Mouse (Mus musculus) stomach, embryonic 16.5 days (tissue): ENCODE measurements around the gene Tmem120a. TPM values are rescaled to one million over a fixed set of nuclear protein-coding genes. Genes with fewer than 3 reads are reported as not detected.

Source experiments
- ATAC-seq: fragments of 200-750 bp; cut with Nextera tagmentation; 2 replicates; pipeline ENCODE4 v1.8.0; 2017; ENCODE audit warnings: moderate number of reproducible peaks, moderate TSS enrichment; ENCODE audit not compliant: insufficient read depth, low FRiP score
- H3K27ac ChIP-seq: fragments of 300-500 bp; sonication (generic); 2 replicates; pipeline ENCODE4 v1.5.1; 2014; ENCODE audit warnings: low read length
- H3K27me3 ChIP-seq: fragments of 300-500 bp; sonication (generic); 2 replicates; pipeline ENCODE4 v1.6.1; 2014; ENCODE audit warnings: low read length, control low read depth, mixed read lengths; ENCODE audit not compliant: control insufficient read depth, insufficient read depth
- H3K36me3 ChIP-seq: fragments of 300-500 bp; sonication (generic); 2 replicates; pipeline ENCODE4 v1.6.1; 2014; ENCODE audit warnings: low read length; ENCODE audit not compliant: control insufficient read depth, insufficient read depth
- H3K4me1 ChIP-seq: fragments of 300-500 bp; sonication (generic); 2 replicates; pipeline ENCODE4 v1.6.1; 2014; ENCODE audit warnings: low read length, control low read depth, mixed read lengths; ENCODE audit not compliant: control insufficient read depth, insufficient read depth
- H3K4me2 ChIP-seq: fragments of 300-500 bp; sonication (generic); 2 replicates; pipeline ENCODE4 v1.6.1; 2014; ENCODE audit warnings: low read depth, low read length, mixed read lengths
- H3K4me3 ChIP-seq: fragments of 300-500 bp; sonication (generic); replicated peaks from 2 replicates; pipeline ENCODE4 v1.5.1; 2014; ENCODE audit warnings: mild to moderate bottlenecking, low read length
- H3K9ac ChIP-seq: fragments of 300-500 bp; sonication (generic); 2 replicates; pipeline ENCODE4 v1.6.1; 2014; ENCODE audit warnings: low read length
- H3K9me3 ChIP-seq: fragments of 300-500 bp; sonication (generic); replicated peaks from 2 replicates; pipeline ENCODE4 v1.6.1; 2016; ENCODE audit warnings: low read length, control low read depth; ENCODE audit not compliant: control insufficient read depth
- WGBS: fragments of 180-500 bp; shearing (Covaris S2); extraction: QIAGEN DNeasy Blood & Tissue Kit; methylation state at CpG from one replicate; pipeline ENCODE4 v1.1.7; 2014; 5-methylcytosine and 5-hydroxymethylcytosine counted together
- polyA plus RNA-seq: library from polyadenylated mRNA; unstranded; fragments of >200 nt; fragmentation: Nextera tagmentation; extraction: Ambion mirVana; gene quantifications from 2 replicates; pipeline ENCODE4 v1.2.1, GENCODE M21; 2015

The Tmem120a gene
- polyA plus RNA-seq, 1 experiment from 2014 or later: 44.1 TPM

GRCm38 (mm10) chr5:135720121-135720520 is 24.1 kb downstream of the Tmem120a start:
- no peak for ATAC-seq
- WGBS: 61% methylated on average over 3 of the region's 3 CpGs
- Histone ChIP-seq H3K9ac (no peak overlapping the region), H3K4me3 (no peak overlapping the region), H3K27me3 (no peaks in the 10 kb centered on the region), H3K36me3 (peaks cover 5% of the 10 kb centered on the region), H3K4me2 (no peak overlapping the region), H3K9me3 (no peaks in the 10 kb centered on the region), H3K27ac (peak overlapping the region; percentile 69; the same call in 1 of the 2 replicates), H3K4me1 (peaks cover 14% of the 10 kb centered on the region)

- Histone ChIP-seq H3K9me3 (no peaks in the 10 kb centered on the region), H3K27ac (peak overlapping the region; percentile 69; the same call in 1 of the 2 replicates), H3K4me1 (peaks cover 9% of the 10 kb centered on the region), H3K27me3 (no peaks in the 10 kb centered on the region), H3K4me2 (no peak overlapping the region), H3K36me3 (peaks cover 5% of the 10 kb centered on the region), H3K9ac (no peak overlapping the region), H3K4me3 (no peak overlapping the region)
- no peak for ATAC-seq
- 83% methylated on average over 10 of the region's 10 CpGs for WGBS
Measured at GRCm38 (mm10) chr5:135719586-135720120, 24.6 kb downstream of the Tmem120a start.

- peaks cover 19% of the 10 kb centered on the region for H3K4me1 ChIP-seq
- H3K27me3 ChIP-seq: no peaks in the 10 kb centered on the region
- no peak overlapping the region for H3K27ac ChIP-seq
- no peak overlapping the region for H3K9ac ChIP-seq
- H3K9me3 ChIP-seq: no peaks in the 10 kb centered on the region
- WGBS: 62% methylated on average over 10 of the region's 10 CpGs
- peaks cover 5% of the 10 kb centered on the region for H3K36me3 ChIP-seq
- no peak overlapping the region for H3K4me3 ChIP-seq
- no peak for ATAC-seq
- no peak overlapping the region for H3K4me2 ChIP-seq
Measured at GRCm38 (mm10) chr5:135715624-135716023, 28.6 kb downstream of the Tmem120a start.

GRCm38 (mm10) chr5:135713441-135714218 is 30.6 kb downstream of the Tmem120a start:
- Histone ChIP-seq H3K27me3 (no peaks in the 10 kb centered on the region), H3K4me3 (no peak overlapping the region), H3K36me3 (peaks cover 5% of the 10 kb centered on the region), H3K4me1 (peaks cover 19% of the 10 kb centered on the region), H3K9me3 (no peaks in the 10 kb centered on the region), H3K4me2 (no peak overlapping the region), H3K9ac (peak overlapping the region; percentile 28; the same call in 1 of the 2 replicates), H3K27ac (peak overlapping the region; percentile 17)
- peak; percentile 63; the same call in 1 of the 2 replicates for ATAC-seq
- 47% methylated on average over 16 of the region's 16 CpGs for WGBS

GRCm38 (mm10) chr5:135712803-135713202 is 31.4 kb downstream of the Tmem120a start:
- Histone ChIP-seq H3K4me1 (peaks cover 19% of the 10 kb centered on the region), H3K9ac (no peak overlapping the region), H3K36me3 (peaks cover 5% of the 10 kb centered on the region), H3K27ac (peak overlapping the region; percentile 17; the same call in 1 of the 2 replicates), H3K9me3 (no peaks in the 10 kb centered on the region), H3K4me2 (no peak overlapping the region), H3K4me3 (no peak overlapping the region), H3K27me3 (no peaks in the 10 kb centered on the region)
- 48% methylated on average over 4 of the region's 4 CpGs for WGBS
- no peak for ATAC-seq

- Histone ChIP-seq H3K9me3 (no peaks in the 10 kb centered on the region), H3K36me3 (peaks cover 5% of the 10 kb centered on the region; the same call in 1 of the 2 replicates), H3K27me3 (no peaks in the 10 kb centered on the region), H3K4me3 (no peak overlapping the region), H3K9ac (no peak overlapping the region), H3K4me2 (no peak overlapping the region), H3K4me1 (peaks cover 19% of the 10 kb centered on the region), H3K27ac (no peak overlapping the region)
- ATAC-seq: no peak
- 82% methylated on average over 13 of the region's 13 CpGs for WGBS
Measured at GRCm38 (mm10) chr5:135711582-135712355, 32.5 kb downstream of the Tmem120a start.

- H3K4me2 ChIP-seq: no peak overlapping the region
- H3K27ac ChIP-seq: no peak overlapping the region
Measured at GRCm38 (mm10) chr5:135710599-135711214, 33.5 kb downstream of the Tmem120a start.

GRCm38 (mm10) chr5:135709716-135710115 is 34.5 kb downstream of the Tmem120a start:
- WGBS: 95% methylated on average over 5 of the region's 5 CpGs
- Histone ChIP-seq H3K27ac (no peak overlapping the region), H3K9me3 (no peaks in the 10 kb centered on the region), H3K36me3 (no peaks in the 10 kb centered on the region), H3K4me2 (no peak overlapping the region), H3K27me3 (no peaks in the 10 kb centered on the region), H3K9ac (no peak overlapping the region), H3K4me3 (no peak overlapping the region), H3K4me1 (peaks cover 19% of the 10 kb centered on the region)
- ATAC-seq: no peak

More at GRCm38 (mm10) chr5:135710599-135711214, 33.5 kb downstream of the Tmem120a start:
- no peaks in the 10 kb centered on the region for H3K9me3 ChIP-seq
- H3K36me3 ChIP-seq: no peaks in the 10 kb centered on the region
- 86% methylated on average over 7 of the region's 7 CpGs for WGBS
- H3K27me3 ChIP-seq: no peaks in the 10 kb centered on the region
- ATAC-seq: no peak
- H3K9ac ChIP-seq: no peak overlapping the region
- H3K4me1 ChIP-seq: peaks cover 19% of the 10 kb centered on the region
- no peak overlapping the region for H3K4me3 ChIP-seq
